Mouse (Mus musculus): ENCODE measurements around the gene Kcnk7. TPM values are rescaled to one million over a fixed set of nuclear protein-coding genes. Genes with fewer than 3 reads are reported as not detected.

Kcnk7 gene
- polyA plus RNA-seq, 1 experiment = 0.97 TPM

GRCm38 (mm10) chr19:5689088-5689428, 15.1 kb upstream of the Kcnk7 start:
- WGBS = 0% methylated on average over 7 of the region's 7 CpGs
- Histone ChIP-seq H3K4me1 (replicated peaks; ENCODE audit: control insufficient read depth, insufficient read depth, low read length) (peaks cover 42% of the 10 kb centered on the region), H3K36me3 (ENCODE audit: control insufficient read depth, insufficient read depth, low read length) (peaks cover 20% of the 10 kb centered on the region), H3K4me3 (ENCODE audit: control insufficient read depth, insufficient read depth, low read length) (peak overlapping the region; percentile 92), H3K27me3 (ENCODE audit: control insufficient read depth, insufficient read depth, low read length) (no peaks in the 10 kb centered on the region), H3K27ac (ENCODE audit: control insufficient read depth, insufficient read depth, low read length) (peak overlapping the region; percentile 85)
- no peak for DNase-seq
- TF ChIP-seq POLR2A (IDR thresholded peaks at IDR 0.05; ENCODE audit: control insufficient read depth, extremely low read depth, insufficient read depth, low read length, poor library complexity) (no peak), CTCF (IDR thresholded peaks at IDR 0.05; ENCODE audit: borderline replicate concordance, control insufficient read depth, extremely low read depth, insufficient read depth, low read length, poor library complexity) (no peak)

- Histone ChIP-seq H3K4me1 (replicated peaks; ENCODE audit: control insufficient read depth, insufficient read depth, low read length) (peaks cover 42% of the 10 kb centered on the region), H3K27ac (ENCODE audit: control insufficient read depth, insufficient read depth, low read length) (peak overlapping the region; percentile 86), H3K4me3 (ENCODE audit: control insufficient read depth, insufficient read depth, low read length) (peak overlapping the region; percentile 92), H3K36me3 (ENCODE audit: control insufficient read depth, insufficient read depth, low read length) (peaks cover 14% of the 10 kb centered on the region), H3K27me3 (ENCODE audit: control insufficient read depth, insufficient read depth, low read length) (no peaks in the 10 kb centered on the region)
- TF ChIP-seq POLR2A (IDR thresholded peaks at IDR 0.05; ENCODE audit: control insufficient read depth, extremely low read depth, insufficient read depth, low read length, poor library complexity) = peak; percentile 67
- no peak for TF ChIP-seq CTCF (IDR thresholded peaks at IDR 0.05; ENCODE audit: borderline replicate concordance, control insufficient read depth, extremely low read depth, insufficient read depth, low read length, poor library complexity)
- DNase-seq = peak; percentile 92
- 1% methylated on average over 42 of the region's 42 CpGs for WGBS
Measured at GRCm38 (mm10) chr19:5689565-5690342, 14.4 kb upstream of the Kcnk7 start.

GRCm38 (mm10) chr19:5690343-5690735, 13.8 kb upstream of the Kcnk7 start:
- WGBS = 19% methylated on average over 15 of the region's 15 CpGs
- no peak for DNase-seq
- H3K4me1 ChIP-seq (replicated peaks; ENCODE audit: control insufficient read depth, insufficient read depth, low read length) = peaks cover 42% of the 10 kb centered on the region
- H3K4me3 ChIP-seq (ENCODE audit: control insufficient read depth, insufficient read depth, low read length) = peak overlapping the region; percentile 92
- H3K27me3 ChIP-seq (ENCODE audit: control insufficient read depth, insufficient read depth, low read length) = no peaks in the 10 kb centered on the region
- H3K36me3 ChIP-seq (ENCODE audit: control insufficient read depth, insufficient read depth, low read length) = peaks cover 13% of the 10 kb centered on the region
- no peak overlapping the region for H3K27ac ChIP-seq (ENCODE audit: control insufficient read depth, insufficient read depth, low read length)
- TF ChIP-seq POLR2A (IDR thresholded peaks at IDR 0.05; ENCODE audit: control insufficient read depth, extremely low read depth, insufficient read depth, low read length, poor library complexity) (no peak), CTCF (IDR thresholded peaks at IDR 0.05; ENCODE audit: borderline replicate concordance, control insufficient read depth, extremely low read depth, insufficient read depth, low read length, poor library complexity) (no peak)

GRCm38 (mm10) chr19:5691601-5692000, 12.6 kb upstream of the Kcnk7 start:
- no peak for DNase-seq
- Histone ChIP-seq H3K4me1 (replicated peaks; ENCODE audit: control insufficient read depth, insufficient read depth, low read length) (peaks cover 42% of the 10 kb centered on the region), H3K27ac (ENCODE audit: control insufficient read depth, insufficient read depth, low read length) (no peak overlapping the region), H3K27me3 (ENCODE audit: control insufficient read depth, insufficient read depth, low read length) (no peaks in the 10 kb centered on the region), H3K36me3 (ENCODE audit: control insufficient read depth, insufficient read depth, low read length) (peaks cover 18% of the 10 kb centered on the region), H3K4me3 (ENCODE audit: control insufficient read depth, insufficient read depth, low read length) (peak overlapping the region; percentile 92; the same call in 1 of the 2 replicates)
- TF ChIP-seq CTCF (IDR thresholded peaks at IDR 0.05; ENCODE audit: borderline replicate concordance, control insufficient read depth, extremely low read depth, insufficient read depth, low read length, poor library complexity) = no peak
- no peak for TF ChIP-seq POLR2A (IDR thresholded peaks at IDR 0.05; ENCODE audit: control insufficient read depth, extremely low read depth, insufficient read depth, low read length, poor library complexity)
- WGBS = 82% methylated on average over 5 of the region's 5 CpGs

- Histone ChIP-seq H3K4me3 (ENCODE audit: control insufficient read depth, insufficient read depth, low read length) (peak overlapping the region; percentile 92; the same call in 1 of the 2 replicates), H3K36me3 (ENCODE audit: control insufficient read depth, insufficient read depth, low read length) (peaks cover 25% of the 10 kb centered on the region), H3K4me1 (replicated peaks; ENCODE audit: control insufficient read depth, insufficient read depth, low read length) (peaks cover 39% of the 10 kb centered on the region), H3K27me3 (ENCODE audit: control insufficient read depth, insufficient read depth, low read length) (no peaks in the 10 kb centered on the region), H3K27ac (ENCODE audit: control insufficient read depth, insufficient read depth, low read length) (no peak overlapping the region)
- TF ChIP-seq POLR2A (IDR thresholded peaks at IDR 0.05; ENCODE audit: control insufficient read depth, extremely low read depth, insufficient read depth, low read length, poor library complexity) (no peak), CTCF (IDR thresholded peaks at IDR 0.05; ENCODE audit: borderline replicate concordance, control insufficient read depth, extremely low read depth, insufficient read depth, low read length, poor library complexity) (no peak)
- DNase-seq = no peak
- WGBS = 48% methylated on average over 10 of the region's 10 CpGs
Measured at GRCm38 (mm10) chr19:5692086-5692912, 11.9 kb upstream of the Kcnk7 start.

GRCm38 (mm10) chr19:5692913-5693396, 11.2 kb upstream of the Kcnk7 start:
- DNase-seq = no peak
- peaks cover 32% of the 10 kb centered on the region for H3K36me3 ChIP-seq (ENCODE audit: control insufficient read depth, insufficient read depth, low read length)
- H3K4me3 ChIP-seq (ENCODE audit: control insufficient read depth, insufficient read depth, low read length) = 0 out of 2 replicates have a peak overlapping the region, but pooled peaks have one; percentile 4
- H3K4me1 ChIP-seq (replicated peaks; ENCODE audit: control insufficient read depth, insufficient read depth, low read length) = peaks cover 33% of the 10 kb centered on the region
- 62% methylated on average over 10 of the region's 10 CpGs for WGBS
- no peak overlapping the region for H3K27ac ChIP-seq (ENCODE audit: control insufficient read depth, insufficient read depth, low read length)
- no peak for TF ChIP-seq CTCF (IDR thresholded peaks at IDR 0.05; ENCODE audit: borderline replicate concordance, control insufficient read depth, extremely low read depth, insufficient read depth, low read length, poor library complexity)
- TF ChIP-seq POLR2A (IDR thresholded peaks at IDR 0.05; ENCODE audit: control insufficient read depth, extremely low read depth, insufficient read depth, low read length, poor library complexity) = no peak
- H3K27me3 ChIP-seq (ENCODE audit: control insufficient read depth, insufficient read depth, low read length) = no peaks in the 10 kb centered on the region

Data from thymus, adult 2 months (tissue).